Mouse (Mus musculus): ENCODE results near the gene Hist1h4m. TPM values are rescaled to one million over a fixed set of nuclear protein-coding genes. Genes with fewer than 3 reads are reported as not detected.
A peak's percentile ranks its signal among the peaks of the same experiment; 100 is the strongest.
"Not testable (repeated sequence)": the region's sequence is repeated elsewhere in the genome, so short reads cannot be mapped to it uniquely, and the experiment has no call there.

Gene Hist1h4m
- polyA plus RNA-seq, 1 experiment from 2014 or later, result not detected

DNA sequence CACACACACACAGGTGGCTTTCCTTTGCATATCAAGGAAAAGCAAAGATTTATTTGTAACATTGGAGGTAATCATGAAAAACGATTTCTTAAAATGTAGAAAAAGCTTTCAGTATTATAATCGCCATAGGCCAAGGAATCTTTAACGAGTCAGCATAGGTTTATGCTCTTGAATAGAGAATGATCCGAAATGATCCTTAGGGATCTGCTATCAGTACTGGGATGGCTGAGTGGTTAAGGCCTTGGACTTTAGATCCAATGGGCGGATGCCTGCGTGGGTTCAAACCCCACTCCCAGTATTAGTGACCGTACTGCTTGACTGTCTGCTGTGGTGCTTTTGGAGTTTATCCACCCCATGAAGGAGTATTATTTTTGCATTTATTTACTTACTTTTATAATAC lies 16.0 kb upstream of the Hist1h4m start:
- no peak for ATAC-seq (replicated peaks; ENCODE audit: insufficient number of reproducible peaks, low FRiP score, low TSS enrichment, low read depth)
- no peaks in the 10 kb centered on the region for H3K9me3 ChIP-seq (replicated peaks; ENCODE audit: control insufficient read depth, low read length)
- DNase-seq (ENCODE audit: low spot score), result no peak
- 94% methylated on average over 7 of the region's 7 CpGs for WGBS
- no peaks in the 10 kb centered on the region for H3K36me3 ChIP-seq (replicated peaks; ENCODE audit: control insufficient read depth, insufficient read depth, low read depth, low read length)
- H3K4me3 ChIP-seq (ENCODE audit: low read depth, low read length), result no peak overlapping the region
- H3K4me2 ChIP-seq (ENCODE audit: low read depth, low read length), result no peak overlapping the region
- no peaks in the 10 kb centered on the region for H3K4me1 ChIP-seq (ENCODE audit: control insufficient read depth, insufficient read depth, low read length)
- no peak overlapping the region for H3K27ac ChIP-seq (replicated peaks; ENCODE audit: low read depth, low read length)
- H3K27me3 ChIP-seq (ENCODE audit: control insufficient read depth, insufficient read depth, low read length), result no peaks in the 10 kb centered on the region
- H3K9ac ChIP-seq (replicated peaks; ENCODE audit: low read length), result no peak overlapping the region

DNA sequence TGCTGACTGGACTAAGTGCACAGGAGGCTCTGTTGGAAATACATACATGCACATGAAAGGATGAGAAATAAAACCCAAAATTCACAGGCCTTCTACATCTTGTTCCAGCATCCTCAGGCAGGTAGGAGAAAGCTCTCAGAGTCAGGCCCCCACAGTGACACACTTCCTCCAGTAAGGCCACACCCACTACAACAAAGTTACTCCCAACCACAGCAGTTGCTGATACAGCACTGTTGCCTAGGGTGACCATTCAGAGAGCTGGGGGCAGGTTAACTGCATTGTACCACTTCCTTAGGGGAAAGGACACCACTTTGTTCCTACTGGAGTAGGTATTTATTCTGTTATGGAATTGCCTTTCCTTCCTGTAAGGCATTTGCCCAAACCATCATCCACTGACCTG lies 14.4 kb upstream of the Hist1h4m start:
- H3K4me1 ChIP-seq (ENCODE audit: control insufficient read depth, insufficient read depth, low read length); DNase-seq (ENCODE audit: low spot score); H3K9ac ChIP-seq (replicated peaks; ENCODE audit: low read length); ATAC-seq (replicated peaks; ENCODE audit: insufficient number of reproducible peaks, low FRiP score, low TSS enrichment, low read depth); H3K4me3 ChIP-seq (ENCODE audit: low read depth, low read length); H3K27me3 ChIP-seq (ENCODE audit: control insufficient read depth, insufficient read depth, low read length); H3K27ac ChIP-seq (replicated peaks; ENCODE audit: low read depth, low read length); H3K4me2 ChIP-seq (ENCODE audit: low read depth, low read length); H3K36me3 ChIP-seq (replicated peaks; ENCODE audit: control insufficient read depth, insufficient read depth, low read depth, low read length); H3K9me3 ChIP-seq (replicated peaks; ENCODE audit: control insufficient read depth, low read length): not testable (repeated sequence)

DNA sequence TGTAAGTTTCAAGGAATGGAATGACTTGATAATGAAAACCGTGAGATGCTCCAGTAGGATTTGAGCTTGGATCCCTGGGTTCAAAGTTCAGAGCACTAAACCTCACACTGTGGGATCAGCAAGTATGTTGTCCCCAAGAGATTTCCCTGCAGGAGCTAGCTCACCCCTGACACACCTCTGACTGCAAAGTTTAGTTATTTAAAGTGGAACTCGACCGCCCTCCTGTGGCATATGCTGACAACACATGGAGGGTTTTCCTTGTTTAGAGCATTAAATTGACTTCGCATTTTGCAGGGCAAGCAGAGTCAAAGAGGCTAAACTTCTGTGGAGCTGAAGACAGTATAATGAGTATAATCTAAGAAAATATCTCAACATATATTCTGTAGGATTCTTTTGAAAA lies 8.5 kb upstream of the Hist1h4m start:
- H3K9me3 ChIP-seq (replicated peaks; ENCODE audit: control insufficient read depth, low read length); H3K4me1 ChIP-seq (ENCODE audit: control insufficient read depth, insufficient read depth, low read length); H3K4me2 ChIP-seq (ENCODE audit: low read depth, low read length); H3K27me3 ChIP-seq (ENCODE audit: control insufficient read depth, insufficient read depth, low read length); H3K27ac ChIP-seq (replicated peaks; ENCODE audit: low read depth, low read length); H3K4me3 ChIP-seq (ENCODE audit: low read depth, low read length); H3K9ac ChIP-seq (replicated peaks; ENCODE audit: low read length); H3K36me3 ChIP-seq (replicated peaks; ENCODE audit: control insufficient read depth, insufficient read depth, low read depth, low read length); DNase-seq (ENCODE audit: low spot score): not testable (repeated sequence)
- no CpG with 5 or more reads among the region's 4 CpGs for WGBS
- peak; percentile 69 for ATAC-seq (replicated peaks; ENCODE audit: insufficient number of reproducible peaks, low FRiP score, low TSS enrichment, low read depth)

DNA sequence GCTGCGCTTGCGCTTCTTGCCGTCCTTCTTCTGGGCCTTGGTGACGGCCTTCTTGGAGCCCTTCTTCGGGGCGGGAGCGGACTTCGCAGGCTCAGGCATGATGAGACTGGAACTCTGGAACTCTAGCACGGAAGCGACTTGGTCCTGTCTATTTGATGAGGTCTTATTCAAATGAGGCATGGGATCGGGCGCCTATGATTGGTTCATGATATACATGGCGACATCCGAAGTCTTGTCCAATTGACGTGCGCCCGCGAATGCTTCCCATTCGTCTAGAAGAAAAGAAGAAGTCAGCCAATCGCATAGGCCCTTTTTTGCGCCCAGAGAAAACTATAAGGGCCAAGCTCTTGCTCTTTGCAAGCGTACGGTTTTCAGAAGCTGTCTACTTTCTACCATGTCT lies 1.5 kb upstream of the Hist1h4m start, which contains the start of the genes Hist1h2bq and Hist1h2ao:
TSS of gene Hist1h2bq (minus strand) at position 125 of the 400 bp plus-strand sequence.
TSS of gene Hist1h2ao (plus strand) at position 393 of the 400 bp plus-strand sequence.
- H3K9ac ChIP-seq (replicated peaks; ENCODE audit: low read length); H3K27ac ChIP-seq (replicated peaks; ENCODE audit: low read depth, low read length); H3K27me3 ChIP-seq (ENCODE audit: control insufficient read depth, insufficient read depth, low read length); H3K9me3 ChIP-seq (replicated peaks; ENCODE audit: control insufficient read depth, low read length); DNase-seq (ENCODE audit: low spot score); H3K4me2 ChIP-seq (ENCODE audit: low read depth, low read length); H3K4me3 ChIP-seq (ENCODE audit: low read depth, low read length); H3K36me3 ChIP-seq (replicated peaks; ENCODE audit: control insufficient read depth, insufficient read depth, low read depth, low read length); H3K4me1 ChIP-seq (ENCODE audit: control insufficient read depth, insufficient read depth, low read length): not testable (repeated sequence)
- WGBS, result no CpG with 5 or more reads among the region's 23 CpGs
- ATAC-seq (replicated peaks; ENCODE audit: insufficient number of reproducible peaks, low FRiP score, low TSS enrichment, low read depth), result peak; percentile 97

DNA sequence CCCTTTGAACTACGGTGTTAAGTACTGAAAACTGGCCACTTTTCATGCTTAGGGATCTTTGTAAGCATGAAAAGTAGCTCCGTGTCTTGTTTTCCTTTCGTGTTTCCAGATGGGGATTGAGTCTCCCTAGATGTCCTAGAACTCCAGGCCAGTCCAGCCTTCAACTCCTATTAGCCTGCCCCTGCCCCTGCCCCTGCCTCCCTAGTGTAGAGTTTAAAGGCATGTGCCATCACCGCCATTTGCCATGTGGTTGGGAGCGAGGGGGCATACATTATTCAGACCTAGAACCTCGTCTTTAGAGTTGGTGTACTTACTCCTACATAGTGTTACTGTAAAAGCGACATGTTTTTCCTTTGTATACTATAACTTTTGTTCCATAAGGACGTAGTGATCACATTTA lies 472 bp upstream of the Hist1h4m start:
- not testable (repeated sequence) for H3K27ac ChIP-seq (replicated peaks; ENCODE audit: low read depth, low read length); H3K4me3 ChIP-seq (ENCODE audit: low read depth, low read length); H3K36me3 ChIP-seq (replicated peaks; ENCODE audit: control insufficient read depth, insufficient read depth, low read depth, low read length); DNase-seq (ENCODE audit: low spot score); H3K4me2 ChIP-seq (ENCODE audit: low read depth, low read length); H3K9ac ChIP-seq (replicated peaks; ENCODE audit: low read length); H3K9me3 ChIP-seq (replicated peaks; ENCODE audit: control insufficient read depth, low read length); H3K4me1 ChIP-seq (ENCODE audit: control insufficient read depth, insufficient read depth, low read length); H3K27me3 ChIP-seq (ENCODE audit: control insufficient read depth, insufficient read depth, low read length)
- peak; percentile 21; the same call in 1 of the 2 replicates for ATAC-seq (replicated peaks; ENCODE audit: insufficient number of reproducible peaks, low FRiP score, low TSS enrichment, low read depth)
- WGBS, result no CpG with 5 or more reads among the region's 8 CpGs

DNA sequence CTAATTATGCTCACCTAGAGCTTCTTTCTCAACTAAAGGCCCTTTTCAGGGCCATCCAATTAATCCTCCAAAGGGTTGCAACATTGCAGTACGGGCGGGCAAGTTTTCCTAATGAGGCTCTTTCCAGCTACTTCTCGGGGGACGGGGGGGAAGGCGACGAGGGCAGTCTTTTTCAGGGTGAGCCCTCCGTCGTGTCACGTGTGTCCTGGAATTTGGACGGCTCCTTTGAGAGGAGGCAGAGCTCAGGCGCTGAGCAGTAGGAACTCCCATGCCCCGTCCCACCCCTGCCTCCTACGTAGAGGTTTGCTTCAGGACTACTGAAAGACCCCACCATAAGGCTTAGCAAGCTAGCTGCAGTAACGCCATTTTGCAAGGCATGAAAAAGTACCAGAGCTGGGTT lies 546 bp downstream of the Hist1h4m start:
- not testable (repeated sequence) for H3K9me3 ChIP-seq (replicated peaks; ENCODE audit: control insufficient read depth, low read length); DNase-seq (ENCODE audit: low spot score); H3K9ac ChIP-seq (replicated peaks; ENCODE audit: low read length); H3K4me1 ChIP-seq (ENCODE audit: control insufficient read depth, insufficient read depth, low read length); H3K36me3 ChIP-seq (replicated peaks; ENCODE audit: control insufficient read depth, insufficient read depth, low read depth, low read length); H3K27me3 ChIP-seq (ENCODE audit: control insufficient read depth, insufficient read depth, low read length); H3K4me2 ChIP-seq (ENCODE audit: low read depth, low read length)
- Histone ChIP-seq H3K27ac (replicated peaks; ENCODE audit: low read depth, low read length) (peak overlapping the region; percentile 56; the same call in 1 of the 2 replicates), H3K4me3 (ENCODE audit: low read depth, low read length) (0 out of 2 replicates have a peak overlapping the region, but pooled peaks have one; percentile 10)
- 0% methylated on average over 12 of the region's 14 CpGs for WGBS
- peak; percentile 66 for ATAC-seq (replicated peaks; ENCODE audit: insufficient number of reproducible peaks, low FRiP score, low TSS enrichment, low read depth)

DNA sequence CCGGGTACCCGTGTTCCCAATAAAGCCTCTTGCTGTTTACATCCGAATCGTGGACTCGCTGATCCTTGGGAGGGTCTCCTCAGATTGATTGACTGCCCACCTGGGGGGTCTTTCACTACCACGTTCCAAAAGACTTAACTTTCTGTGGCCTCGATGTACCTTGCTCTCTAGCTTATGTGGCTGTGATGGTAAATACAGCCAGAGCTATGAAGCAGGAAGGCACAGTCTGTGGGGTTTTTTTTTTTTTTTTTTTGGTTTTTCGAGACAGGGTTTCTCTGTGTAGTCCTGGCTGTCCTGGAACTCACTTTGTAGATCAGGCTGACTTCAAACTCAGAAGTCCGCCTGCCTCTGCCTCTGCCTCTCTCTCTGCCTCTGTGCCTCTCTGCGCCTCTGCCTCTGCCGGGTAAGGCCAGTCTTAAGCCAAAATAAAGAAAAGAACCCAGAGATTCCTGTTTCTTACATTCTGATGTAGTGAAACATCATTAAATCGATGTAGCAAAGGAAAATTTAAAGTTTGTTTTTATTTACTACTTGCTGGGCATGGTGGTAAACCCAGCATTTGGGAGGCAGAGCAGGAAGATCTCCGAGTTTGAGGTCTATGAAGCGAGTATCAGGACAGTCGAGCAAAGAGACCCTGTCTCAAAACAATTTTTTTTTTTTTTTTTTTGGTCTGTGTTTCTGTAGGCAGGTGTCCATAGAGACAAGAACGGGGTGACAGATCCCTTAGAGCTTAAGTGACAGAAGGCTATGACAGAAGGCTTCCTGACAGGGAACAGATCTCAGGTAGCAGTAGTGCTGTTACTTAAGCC lies 8.7 kb downstream of the Hist1h4m start:
- 81% methylated on average over 6 of the region's 16 CpGs for WGBS
- not testable (repeated sequence) for H3K9me3 ChIP-seq (replicated peaks; ENCODE audit: control insufficient read depth, low read length); H3K27me3 ChIP-seq (ENCODE audit: control insufficient read depth, insufficient read depth, low read length); H3K4me3 ChIP-seq (ENCODE audit: low read depth, low read length); H3K36me3 ChIP-seq (replicated peaks; ENCODE audit: control insufficient read depth, insufficient read depth, low read depth, low read length); ATAC-seq (replicated peaks; ENCODE audit: insufficient number of reproducible peaks, low FRiP score, low TSS enrichment, low read depth); H3K27ac ChIP-seq (replicated peaks; ENCODE audit: low read depth, low read length); DNase-seq (ENCODE audit: low spot score); H3K4me1 ChIP-seq (ENCODE audit: control insufficient read depth, insufficient read depth, low read length); H3K9ac ChIP-seq (replicated peaks; ENCODE audit: low read length); H3K4me2 ChIP-seq (ENCODE audit: low read depth, low read length)

DNA sequence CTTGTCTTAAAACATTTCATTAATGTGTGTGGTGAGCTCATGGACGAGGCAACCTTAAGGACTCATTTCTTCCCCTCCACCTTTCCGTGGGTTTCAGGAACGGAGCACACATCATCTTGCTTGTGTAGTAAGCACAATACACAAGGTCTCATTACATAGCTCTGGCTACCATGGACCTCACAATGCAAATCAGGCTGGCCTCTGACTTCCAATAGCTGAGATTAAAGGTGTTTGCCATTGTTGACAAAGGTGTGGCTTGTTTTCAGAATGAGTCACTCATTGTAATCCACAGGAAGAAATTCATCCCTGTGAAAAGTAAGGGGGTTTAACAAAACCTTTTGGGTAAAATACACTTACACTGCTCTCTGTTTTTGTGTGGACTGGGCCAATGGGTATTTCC lies 17.0 kb downstream of the Hist1h4m start:
- DNase-seq (ENCODE audit: low spot score) (no peak), ATAC-seq (replicated peaks; ENCODE audit: insufficient number of reproducible peaks, low FRiP score, low TSS enrichment, low read depth) (no peak)
- H3K4me2 ChIP-seq (ENCODE audit: low read depth, low read length), result no peak overlapping the region
- no peaks in the 10 kb centered on the region for H3K9me3 ChIP-seq (replicated peaks; ENCODE audit: control insufficient read depth, low read length)
- no peak overlapping the region for H3K9ac ChIP-seq (replicated peaks; ENCODE audit: low read length)
- no peak overlapping the region for H3K4me3 ChIP-seq (ENCODE audit: low read depth, low read length)
- no peaks in the 10 kb centered on the region for H3K27me3 ChIP-seq (ENCODE audit: control insufficient read depth, insufficient read depth, low read length)
- H3K27ac ChIP-seq (replicated peaks; ENCODE audit: low read depth, low read length), result no peak overlapping the region
- H3K36me3 ChIP-seq (replicated peaks; ENCODE audit: control insufficient read depth, insufficient read depth, low read depth, low read length), result no peaks in the 10 kb centered on the region
- 85% methylated on average over 3 of the region's 3 CpGs for WGBS
- no peaks in the 10 kb centered on the region for H3K4me1 ChIP-seq (ENCODE audit: control insufficient read depth, insufficient read depth, low read length)

Data from embryonic facial prominence, embryonic 11.5 days (tissue).